Mouse (Mus musculus) activated CD4-positive, CD25-positive, alpha-beta regulatory T cell, adult 4 months (primary cell): Measurements from ENCODE around the gene Wasl. TPM values are rescaled to one million over a fixed set of nuclear protein-coding genes. Genes with fewer than 3 reads are reported as not detected.

Experiments used
- ATAC-seq: one replicate; pipeline ENCODE4 v1.8.0; 2017
- polyA plus RNA-seq, 2 experiments: library from polyadenylated mRNA; unstranded; fragments of 100-300 nt; shearing (Covaris generic); gene quantifications; one replicate each; pipeline ENCODE4 v1.2.1; 2017

Gene Wasl
- polyA plus RNA-seq, 2 experiments from 2014 or later = 13.2 to 16.1 TPM

DNA sequence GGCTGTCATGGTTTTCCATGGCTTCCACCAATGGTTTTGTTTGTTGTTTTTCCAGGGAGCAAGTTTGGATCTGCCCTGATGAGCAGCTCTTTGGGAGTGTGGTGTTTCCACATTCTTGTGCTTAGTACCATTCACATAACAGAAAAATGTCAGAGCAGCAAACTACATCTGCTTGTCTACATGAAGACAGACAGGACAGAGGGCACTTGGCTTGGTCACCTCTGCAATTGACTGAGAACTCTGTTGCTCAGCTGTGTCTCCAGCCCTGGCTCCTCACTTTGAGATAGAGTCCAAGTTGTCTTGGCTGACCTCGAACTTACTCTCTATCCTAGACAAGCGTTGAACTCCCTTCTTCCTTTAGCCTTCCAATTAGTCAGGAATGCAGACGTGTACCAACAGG lies 62.5 kb downstream of the Wasl start:
- no peak for ATAC-seq

DNA sequence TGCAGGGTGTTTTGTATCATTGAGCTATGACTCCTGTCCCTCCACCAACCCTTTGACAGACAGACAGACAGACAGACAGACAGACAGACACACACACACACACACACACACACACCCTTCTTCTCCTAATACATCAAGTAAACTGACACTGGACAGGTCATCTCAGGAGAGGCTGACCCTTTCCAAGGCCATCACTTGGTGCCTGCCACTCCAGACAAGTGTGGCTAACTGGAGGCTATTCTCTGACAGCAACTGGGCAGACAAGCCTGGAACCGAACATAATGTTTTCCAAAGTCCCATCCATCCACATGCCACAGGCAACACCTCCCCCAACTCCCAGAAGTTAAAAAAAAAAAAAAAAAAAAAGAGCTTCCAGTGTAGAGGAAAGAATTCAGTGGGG lies 63.1 kb downstream of the Wasl start:
- ATAC-seq = no peak

GRCm38 (mm10) chr6:24600726-24601125 lies 64.1 kb downstream of the Wasl start:
- no peak for ATAC-seq

- no peak for ATAC-seq
Measured at GRCm38 (mm10) chr6:24600134-24600533, 64.7 kb downstream of the Wasl start.

DNA sequence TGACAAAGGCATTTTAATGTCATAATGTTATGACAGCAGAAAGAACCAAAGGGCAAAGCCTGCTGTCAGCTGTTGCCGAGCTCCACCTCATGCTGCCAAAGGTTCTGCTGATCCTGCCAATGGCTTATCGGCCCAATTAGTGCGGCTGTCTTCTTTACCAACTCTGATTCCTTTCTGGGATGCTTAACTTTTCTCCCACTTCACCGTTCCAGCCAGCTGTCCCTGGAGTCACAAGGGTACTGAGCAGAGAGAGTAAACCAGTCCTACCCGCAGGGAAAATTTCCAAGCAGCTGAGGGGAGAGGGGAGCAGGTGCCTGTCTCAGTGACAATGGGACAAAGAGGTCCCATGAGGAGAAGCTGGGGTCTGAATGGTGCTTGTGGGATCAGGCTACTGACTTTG lies 65.2 kb downstream of the Wasl start:
- ATAC-seq = no peak

GRCm38 (mm10) chr6:24599179-24599578 lies 65.6 kb downstream of the Wasl start:
- ATAC-seq = no peak

GRCm38 (mm10) chr6:24597500-24597899 lies 67.3 kb downstream of the Wasl start, which contains the start of gene Lmod2:
TSS of gene Lmod2 (plus strand) at chr6:24597762.
- no peak for ATAC-seq

DNA sequence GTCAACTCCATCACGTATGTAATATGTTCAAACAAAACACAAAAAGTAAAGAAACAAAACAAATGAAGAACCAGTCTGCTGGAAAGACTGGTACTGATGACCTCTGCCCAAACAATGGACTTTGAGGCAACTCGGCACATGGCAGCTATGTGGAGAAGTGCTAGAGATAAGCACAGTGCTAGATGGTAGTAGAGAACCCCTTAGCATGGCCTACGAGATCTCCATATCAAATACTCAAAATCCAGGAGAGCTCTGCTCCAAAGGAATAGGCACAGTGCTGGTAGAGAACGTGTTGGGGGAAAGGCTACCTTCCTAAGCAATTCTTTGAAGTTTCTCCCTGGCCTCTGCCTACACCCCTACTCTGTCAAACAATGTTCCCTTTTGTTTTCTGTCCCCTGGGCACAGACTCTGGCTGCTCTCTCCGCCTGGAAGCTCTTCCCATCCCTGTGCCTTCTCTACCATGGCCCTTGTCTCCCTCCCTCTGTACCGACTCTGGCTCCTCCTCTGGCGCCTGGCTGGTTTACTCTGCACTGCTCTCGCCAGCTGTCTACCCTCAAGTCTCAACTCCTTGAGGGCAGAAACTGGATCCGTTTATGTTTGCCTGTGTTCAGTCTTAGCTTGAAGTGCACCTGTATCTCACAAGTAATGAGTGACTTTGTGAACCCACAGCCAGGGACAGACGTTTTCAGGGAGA lies 73.1 kb downstream of the Wasl start:
- ATAC-seq = no peak

GRCm38 (mm10) chr6:24590282-24590681 lies 74.5 kb downstream of the Wasl start:
- ATAC-seq = no peak

DNA sequence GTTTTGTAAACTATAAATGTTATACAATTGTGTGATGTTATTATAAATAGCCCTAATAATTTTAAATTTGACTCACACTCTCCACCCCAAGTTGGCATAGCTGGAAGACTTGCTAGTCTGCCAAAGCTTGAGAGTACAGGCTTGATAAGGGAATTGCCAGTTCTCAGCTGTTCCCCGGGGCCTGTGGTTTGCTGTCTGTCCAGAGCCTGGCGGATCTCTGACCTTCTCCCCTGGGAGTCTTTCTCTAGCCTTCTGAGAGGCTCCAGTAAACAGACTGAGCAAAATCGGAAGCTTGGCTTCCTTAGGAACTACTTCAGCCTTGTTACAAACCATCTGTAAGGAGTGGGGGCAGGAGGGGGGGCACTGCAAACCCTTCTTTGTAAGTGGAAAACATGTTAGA lies 77.9 kb downstream of the Wasl start:
- no peak for ATAC-seq

- no peak for ATAC-seq
Measured at GRCm38 (mm10) chr6:24585431-24586310, 79.1 kb downstream of the Wasl start.

DNA sequence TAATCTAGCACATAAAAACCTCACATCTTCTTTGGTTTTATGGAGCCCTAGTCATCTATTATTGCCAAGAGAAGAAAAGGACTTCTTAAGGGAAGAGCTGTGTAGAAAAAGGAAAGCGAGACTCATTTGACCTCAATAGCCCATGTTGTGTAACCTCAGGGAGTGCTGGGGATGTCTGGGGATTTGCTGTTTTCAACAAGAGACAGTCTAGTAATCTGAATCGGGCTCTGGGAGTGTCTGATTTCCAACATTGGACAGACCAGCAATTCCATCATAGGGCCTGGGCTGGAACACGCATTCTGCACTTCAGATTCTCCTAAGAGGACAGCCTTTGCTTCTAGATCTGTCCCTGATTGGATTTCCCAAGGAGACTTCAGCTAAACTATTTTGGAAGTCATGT lies 81.4 kb downstream of the Wasl start:
- ATAC-seq = no peak

- ATAC-seq = no peak
Measured at GRCm38 (mm10) chr6:24573319-24573718, 91.5 kb downstream of the Wasl start.

- ATAC-seq = no peak
Measured at GRCm38 (mm10) chr6:24572431-24572830, 92.4 kb downstream of the Wasl start.

- no peak for ATAC-seq
Measured at GRCm38 (mm10) chr6:24571126-24571525, 93.7 kb downstream of the Wasl start.

- ATAC-seq = no peak
Measured at GRCm38 (mm10) chr6:24570278-24570677, 94.5 kb downstream of the Wasl start.

- ATAC-seq = no peak
Measured at GRCm38 (mm10) chr6:24569711-24570110, 95.1 kb downstream of the Wasl start.

DNA sequence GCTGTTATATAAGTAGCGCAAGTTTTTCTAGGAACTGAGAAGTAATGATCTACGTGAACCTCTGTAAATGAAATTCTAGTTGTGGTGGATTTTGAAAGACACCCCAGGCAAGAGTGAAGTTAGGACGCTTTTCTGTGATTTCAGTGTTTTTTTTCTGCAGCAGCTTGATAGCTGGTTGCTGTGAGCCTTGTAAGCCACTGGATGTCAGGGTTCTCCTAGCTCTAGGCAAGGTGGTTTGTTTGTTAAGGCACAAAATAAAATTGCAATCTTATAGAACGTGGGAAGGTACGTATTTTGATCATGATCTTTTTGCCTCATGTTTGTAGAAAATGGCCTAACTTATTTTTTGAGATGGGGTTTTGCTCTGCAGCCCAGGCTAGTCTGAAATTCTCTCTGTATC lies 95.8 kb downstream of the Wasl start:
- ATAC-seq = no peak

GRCm38 (mm10) chr6:24564886-24565285 lies 99.9 kb downstream of the Wasl start:
- no peak for ATAC-seq

GRCm38 (mm10) chr6:24564081-24564480 lies 100.7 kb downstream of the Wasl start:
- no peak for ATAC-seq
